ENCODE assay signal across 22 mouse cellular contexts in the genomic region with DNA sequence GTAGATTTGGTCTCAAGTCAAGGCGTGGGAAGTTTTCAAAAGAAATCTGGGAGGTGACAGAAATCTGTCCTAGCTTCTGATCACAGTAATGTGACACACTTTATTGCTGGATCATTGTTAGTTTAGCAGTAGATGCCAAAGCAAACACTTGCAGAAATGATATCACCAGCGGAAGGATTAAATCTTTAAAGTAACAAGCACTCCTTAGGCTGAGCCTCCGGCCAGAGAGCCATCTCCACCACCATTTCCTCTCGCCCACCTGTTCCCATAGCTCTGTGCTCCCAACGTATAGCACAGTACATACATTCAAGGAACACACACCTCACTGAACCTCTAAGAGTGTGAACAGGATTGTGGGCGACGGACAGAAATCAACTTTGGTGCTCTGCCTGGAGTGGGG.
DNase-seq lines count a peak whose midpoint lies in the region; ATAC-seq and TF ChIP-seq lines count a peak whose summit lies in the region.
"Had no signal": no experiment of that assay in that cellular context is flagged by ENCODE, and none has a peak within 500 bp of the region (broad histone marks: within the 10 kb centered on the region; RNA-seq: fewer than 3 reads in every experiment).

No protein-coding gene starts in this region.

- TF ChIP-seq CTCF in lung, postnatal 0 days (IDR thresholded peaks at IDR 0.05), result no peak
- no peak for TF ChIP-seq CTCF in stomach, postnatal 0 days (IDR thresholded peaks at IDR 0.05; ENCODE audit: low read depth)

- H3K27me3 ChIP-seq in heart, embryonic 15.5 days, result no peaks in the 10 kb centered on the region
- H3K27me3 ChIP-seq in lung, postnatal 0 days (replicated peaks; ENCODE audit: insufficient read depth, low read length), result no peaks in the 10 kb centered on the region
- H3K27me3 ChIP-seq in stomach, postnatal 0 days (ENCODE audit: control insufficient read depth, insufficient read depth, low read length), result no peaks in the 10 kb centered on the region
- H3K27me3 ChIP-seq: forebrain, embryonic 15.5 days; hindbrain, embryonic 15.5 days; limb, embryonic 15.5 days; megakaryocyte, embryonic 14.5 days had no signal

- no peak for TF ChIP-seq EP300 in lung, postnatal 0 days (IDR thresholded peaks at IDR 0.05)
- no peak for TF ChIP-seq EP300 in stomach, postnatal 0 days (optimal IDR thresholded peaks at IDR 0.05)

- peaks cover 11% of the 10 kb centered on the region for H3K4me1 ChIP-seq in heart, embryonic 15.5 days (replicated peaks)
- H3K4me1 ChIP-seq in lung, postnatal 0 days (ENCODE audit: insufficient read depth, low read depth, low read length), result no peaks in the 10 kb centered on the region
- no peaks in the 10 kb centered on the region for H3K4me1 ChIP-seq in stomach, postnatal 0 days (replicated peaks; ENCODE audit: control insufficient read depth, insufficient read depth)
- H3K4me1 ChIP-seq: forebrain, embryonic 15.5 days; limb, embryonic 15.5 days had no signal

- H3K27ac ChIP-seq in heart, embryonic 15.5 days, result no peak overlapping the region
- no peak overlapping the region for H3K27ac ChIP-seq in lung, postnatal 0 days (ENCODE audit: low read length)
- H3K27ac ChIP-seq in stomach, postnatal 0 days (replicated peaks), result peak overlapping the region; percentile 56; the same call in 1 of the 2 replicates
- H3K27ac ChIP-seq: forebrain, embryonic 15.5 days; hindbrain, embryonic 15.5 days; limb, embryonic 15.5 days had no signal

- H3K36me3 ChIP-seq in heart, embryonic 15.5 days, result no peaks in the 10 kb centered on the region
- no peaks in the 10 kb centered on the region for H3K36me3 ChIP-seq in lung, postnatal 0 days (ENCODE audit: insufficient read depth, low read length)
- no peaks in the 10 kb centered on the region for H3K36me3 ChIP-seq in stomach, postnatal 0 days (ENCODE audit: control insufficient read depth, insufficient read depth, low read length)
- H3K36me3 ChIP-seq: forebrain, embryonic 15.5 days; hindbrain, embryonic 15.5 days; limb, embryonic 15.5 days had no signal

- H3K4me3 ChIP-seq in heart, embryonic 15.5 days, result no peak overlapping the region
- H3K4me3 ChIP-seq in lung, postnatal 0 days (ENCODE audit: low read depth, low read length), result no peak overlapping the region
- H3K4me3 ChIP-seq in stomach, postnatal 0 days (ENCODE audit: low read depth, low read length), result no peak overlapping the region
- H3K4me3 ChIP-seq: erythroblast, embryonic 14.5 days; forebrain, embryonic 15.5 days; hindbrain, embryonic 15.5 days; limb, embryonic 15.5 days; megakaryocyte, embryonic 14.5 days had no signal

- ATAC-seq in heart, embryonic 15.5 days (replicated peaks; ENCODE audit: insufficient number of reproducible peaks, insufficient read depth, low FRiP score, low read depth), result no peak
- peak; percentile 60 for ATAC-seq in lung, postnatal 0 days
- ATAC-seq in stomach, postnatal 0 days (ENCODE audit: low FRiP score, low TSS enrichment), result peak; percentile 87
- no peak for ATAC-seq in frontal cortex, adult (ENCODE audit: low TSS enrichment)
- ATAC-seq: forebrain, embryonic 15.5 days; liver, postnatal 0 days had no signal

- 0 out of 2 replicates have a peak overlapping the region, but pooled peaks have one; percentile 22 for H3K4me2 ChIP-seq in heart, embryonic 15.5 days
- H3K4me2 ChIP-seq in lung, postnatal 0 days (replicated peaks; ENCODE audit: low read depth, low read length), result peak overlapping the region; percentile 22
- H3K4me2 ChIP-seq in stomach, postnatal 0 days (replicated peaks; ENCODE audit: low read depth), result peak overlapping the region; percentile 17; the same call in 1 of the 2 replicates
- H3K4me2 ChIP-seq: forebrain, embryonic 15.5 days; hindbrain, embryonic 15.5 days; limb, embryonic 15.5 days had no signal

- H3K9ac ChIP-seq in heart, embryonic 15.5 days, result no peak overlapping the region
- H3K9ac ChIP-seq in lung, postnatal 0 days (replicated peaks; ENCODE audit: low read depth), result no peak overlapping the region
- H3K9ac ChIP-seq in stomach, postnatal 0 days (ENCODE audit: low read length), result no peak overlapping the region
- H3K9ac ChIP-seq: forebrain, embryonic 15.5 days; hindbrain, embryonic 15.5 days; limb, embryonic 15.5 days; liver, postnatal 0 days had no signal

- WGBS in heart, embryonic 15.5 days, result 58% methylated on average over 7 of the region's 7 CpGs
- WGBS in lung, postnatal 0 days, result 55% methylated on average over 7 of the region's 7 CpGs
- WGBS in stomach, postnatal 0 days, result 58% methylated on average over 7 of the region's 7 CpGs

- no peaks in the 10 kb centered on the region for H3K9me3 ChIP-seq in heart, embryonic 15.5 days (replicated peaks)
- no peaks in the 10 kb centered on the region for H3K9me3 ChIP-seq in lung, postnatal 0 days (ENCODE audit: low read length)
- no peaks in the 10 kb centered on the region for H3K9me3 ChIP-seq in stomach, postnatal 0 days (ENCODE audit: control insufficient read depth, low read length)
- H3K9me3 ChIP-seq: forebrain, embryonic 15.5 days; hindbrain, embryonic 15.5 days; limb, embryonic 15.5 days; megakaryocyte, embryonic 14.5 days had no signal

- DNase-seq in heart, adult 8-10 months (ENCODE audit: low spot score), result no peak
- peak; percentile 25 for DNase-seq in urinary bladder, adult 2 months (ENCODE audit: low spot score)
- DNase-seq in urinary bladder, postnatal 14 days (ENCODE audit: low spot score), result no peak
- peak; percentile 33 for DNase-seq in lung, postnatal 0 days (ENCODE audit: low spot score)
- peak; percentile 51 for DNase-seq in stomach, postnatal 0 days (ENCODE audit: low spot score)
- no peak for DNase-seq in right cerebral cortex, postnatal 25 days
- DNase-seq: adrenal gland, adult 2 months; cerebellum, adult 2 months; gastrocnemius, postnatal 36 days; heart, postnatal 14 days; kidney, adult 11 months; kidney, postnatal 10 days; liver, postnatal 0 days; midbrain, embryonic 14.5 days; thymus, postnatal 14 days had no signal

Comparison
In these comparisons a context has a peak if more than half of its experiments do, and no peak if none do; other contexts are left out.
1. DNase-seq: peak in urinary bladder, adult 2 months (single experiment), lung, postnatal 0 days (single experiment) and stomach, postnatal 0 days (single experiment); none in heart, adult 8-10 months (single experiment), urinary bladder, postnatal 14 days (single experiment) and right cerebral cortex, postnatal 25 days (single experiment).
2. ATAC-seq: peak in lung, postnatal 0 days (single experiment) and stomach, postnatal 0 days (single experiment); none in heart, embryonic 15.5 days (single experiment) and frontal cortex, adult (single experiment).
3. Peak in every context shown above with its lines, with median percentiles within 50 percentile points of each other: H3K4me2 ChIP-seq.